Mouse (Mus musculus): ENCODE measurements around the gene Slc44a1.

GRCm38 (mm10) chr4:53410752-53411151 lies 29.5 kb upstream of the Slc44a1 start:
- TF ChIP-seq CTCF (IDR thresholded peaks at IDR 0.05; ENCODE audit: insufficient read depth, low read depth, low read length) (no peak), POLR2A (IDR thresholded peaks at IDR 0.05; ENCODE audit: insufficient read depth, low read depth, low read length) (no peak)
